Mouse (Mus musculus): ENCODE measurements around the gene Zfp583. TPM values are rescaled to one million over a fixed set of nuclear protein-coding genes. Genes with fewer than 3 reads are reported as not detected.
"Not testable (repeated sequence)": the region's sequence is repeated elsewhere in the genome, so short reads cannot be mapped to it uniquely, and the experiment has no call there.

Gene Zfp583
- total RNA-seq (2021) = under 1 TPM; 0.43 to 0.50 TPM
- long read RNA-seq, experiment 1 = 0 reads
- long read RNA-seq, experiment 2 = 0 reads

- peak; percentile 73 for DNase-seq (ENCODE audit: low spot score)
These were observed at the start of gene Zfp583 for GRCm38 (mm10) chr7:6331233-6331956. Zfp583 (minus strand) TSS chr7:6331285.

- DNase-seq (ENCODE audit: low spot score) = no peak
These were observed 47.4 kb upstream of the Zfp583 start for GRCm38 (mm10) chr7:6378441-6378840.

DNA sequence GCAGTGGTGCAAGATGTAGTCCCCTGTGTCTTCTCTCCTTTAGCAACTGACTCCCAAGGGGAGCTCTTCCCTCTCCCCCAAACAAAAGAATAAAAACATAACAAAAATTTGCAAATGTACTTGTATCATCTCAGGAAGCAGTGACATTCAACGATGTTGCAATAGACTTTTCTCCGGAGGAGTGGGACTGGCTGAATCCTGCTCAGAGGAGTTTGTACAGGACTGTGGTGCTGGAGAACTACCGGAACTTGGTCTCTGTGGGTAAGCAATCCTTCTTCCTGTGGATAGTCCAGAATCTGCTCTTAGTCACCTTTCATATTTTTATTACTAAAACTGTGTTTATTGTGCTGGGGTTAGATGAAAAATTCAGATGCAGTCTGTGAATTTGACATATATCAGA, 41.9 kb upstream of the Zfp583 start:
- DNase-seq (ENCODE audit: low spot score) = no peak

GRCm38 (mm10) chr7:6369460-6369859, 38.4 kb upstream of the Zfp583 start:
- DNase-seq (ENCODE audit: low spot score) = no peak

DNA sequence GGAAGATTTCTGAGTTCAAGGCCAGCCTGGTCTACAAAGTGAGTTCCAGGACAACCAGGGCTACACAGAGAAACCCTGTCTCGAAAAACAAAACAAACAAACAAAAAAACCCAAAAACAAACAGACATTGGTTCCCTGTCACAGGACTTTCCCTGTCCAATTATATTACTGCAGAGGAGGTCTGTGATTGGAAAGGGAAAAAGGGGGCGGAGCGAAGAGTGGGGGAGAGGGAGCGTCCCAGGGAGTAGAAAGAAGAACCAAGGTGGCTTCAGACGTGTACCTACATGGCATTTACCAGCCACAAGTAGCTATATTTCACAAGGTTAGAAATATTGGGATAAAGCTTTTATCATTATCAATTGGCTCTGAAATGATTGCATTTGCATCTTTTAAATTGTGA, 37.1 kb upstream of the Zfp583 start:
- not testable (repeated sequence) for DNase-seq (ENCODE audit: low spot score)

DNA sequence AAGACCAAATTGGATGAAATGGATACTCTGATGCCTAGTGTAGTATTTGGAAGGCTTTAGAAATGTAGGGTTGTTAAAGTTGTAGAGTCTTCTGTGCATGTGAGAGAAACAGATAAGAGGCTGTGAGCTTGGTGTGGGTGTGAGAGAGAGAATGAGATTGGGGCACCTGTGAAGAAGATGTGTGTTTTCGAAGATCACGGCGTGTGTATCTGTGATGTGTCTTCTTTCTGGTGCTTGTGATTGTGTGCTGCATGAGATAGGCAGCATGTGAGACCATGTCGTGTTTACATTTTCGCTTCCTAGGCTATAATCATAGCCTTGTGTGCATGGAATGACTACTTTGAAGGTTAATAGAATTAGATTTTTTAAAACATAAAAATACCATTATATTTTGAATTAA, 36.1 kb upstream of the Zfp583 start:
- DNase-seq (ENCODE audit: low spot score) = no peak

DNA sequence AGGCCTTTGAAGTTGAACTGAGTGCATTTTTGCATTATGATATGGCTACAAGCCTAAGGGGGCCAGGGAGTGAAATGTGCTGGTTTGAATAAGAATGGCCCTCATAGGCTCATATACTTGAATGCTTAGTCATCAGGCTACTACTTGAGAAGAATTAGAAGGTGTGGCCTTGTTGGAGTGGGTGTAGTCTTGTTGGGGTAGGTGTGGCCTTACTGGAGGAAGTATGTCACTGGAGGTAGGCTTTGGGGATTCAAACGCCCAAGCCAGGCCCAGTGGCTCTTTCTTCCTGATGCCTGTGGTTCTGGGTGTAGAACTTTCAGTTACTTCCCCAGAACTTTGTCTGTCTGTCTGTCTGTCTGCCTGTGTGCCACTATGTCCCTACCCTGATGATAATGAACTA, 33.7 kb upstream of the Zfp583 start:
- DNase-seq (ENCODE audit: low spot score) = no peak

GRCm38 (mm10) chr7:6363047-6363488, 32.0 kb upstream of the Zfp583 start, which contains the start of gene Zfp78:
Zfp78 (plus strand) TSS chr7:6363280.
- DNase-seq (ENCODE audit: low spot score) = no peak

GRCm38 (mm10) chr7:6362268-6363046, 31.4 kb upstream of the Zfp583 start:
- peak; percentile 99 for DNase-seq (ENCODE audit: low spot score)

- DNase-seq (ENCODE audit: low spot score) = no peak
These were observed 30.7 kb upstream of the Zfp583 start for GRCm38 (mm10) chr7:6361756-6362155.

GRCm38 (mm10) chr7:6360477-6361060, 29.5 kb upstream of the Zfp583 start:
- no peak for DNase-seq (ENCODE audit: low spot score)

GRCm38 (mm10) chr7:6358937-6359590, 28.0 kb upstream of the Zfp583 start:
- peak; percentile 39 for DNase-seq (ENCODE audit: low spot score)

GRCm38 (mm10) chr7:6358121-6358520, 27.0 kb upstream of the Zfp583 start:
- DNase-seq (ENCODE audit: low spot score) = no peak

DNA sequence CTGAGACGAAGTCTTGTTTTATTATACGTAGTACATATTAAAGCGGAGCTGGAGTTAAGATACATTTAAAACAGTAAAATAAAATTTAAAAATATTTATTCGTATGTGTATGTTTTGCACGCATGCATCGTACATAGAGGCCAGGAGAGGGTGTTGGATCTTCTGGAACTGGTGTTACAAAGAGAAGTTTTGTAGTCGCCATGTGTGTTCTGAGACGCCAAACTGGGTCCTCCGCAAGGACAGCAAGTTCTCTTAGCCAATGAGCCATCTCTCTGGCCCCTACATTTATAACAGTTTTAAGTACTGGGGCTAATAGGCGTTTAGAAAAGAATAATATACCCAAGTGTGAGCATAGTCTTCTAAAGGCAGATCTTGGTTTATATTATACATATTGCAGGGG, 13.0 kb upstream of the Zfp583 start:
- DNase-seq (ENCODE audit: low spot score) = no peak

GRCm38 (mm10) chr7:6343501-6344071, 12.5 kb upstream of the Zfp583 start, which contains the start of gene Gm3854:
Gm3854 (plus strand) TSS chr7:6343759.
- DNase-seq (ENCODE audit: low spot score) = peak; percentile 45

DNA sequence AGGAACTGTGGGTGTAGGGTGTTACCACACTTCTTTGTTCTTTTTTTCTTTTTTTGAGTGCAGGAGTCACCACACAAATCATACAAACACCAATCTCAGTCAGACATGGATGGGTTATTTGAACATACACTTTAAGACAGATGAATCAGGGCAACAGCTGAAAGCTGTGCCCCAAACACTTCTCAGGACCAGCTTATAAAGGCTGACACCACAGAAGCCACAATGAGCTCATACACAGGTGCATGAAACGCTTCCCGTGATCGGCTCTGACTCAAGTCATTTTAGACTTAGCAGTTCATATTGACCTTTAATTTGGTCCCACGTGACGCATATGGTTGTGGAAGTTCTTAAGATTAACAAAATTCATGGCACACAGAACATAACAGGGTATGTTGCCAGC, 8.8 kb upstream of the Zfp583 start:
- no peak for DNase-seq (ENCODE audit: low spot score)

DNA sequence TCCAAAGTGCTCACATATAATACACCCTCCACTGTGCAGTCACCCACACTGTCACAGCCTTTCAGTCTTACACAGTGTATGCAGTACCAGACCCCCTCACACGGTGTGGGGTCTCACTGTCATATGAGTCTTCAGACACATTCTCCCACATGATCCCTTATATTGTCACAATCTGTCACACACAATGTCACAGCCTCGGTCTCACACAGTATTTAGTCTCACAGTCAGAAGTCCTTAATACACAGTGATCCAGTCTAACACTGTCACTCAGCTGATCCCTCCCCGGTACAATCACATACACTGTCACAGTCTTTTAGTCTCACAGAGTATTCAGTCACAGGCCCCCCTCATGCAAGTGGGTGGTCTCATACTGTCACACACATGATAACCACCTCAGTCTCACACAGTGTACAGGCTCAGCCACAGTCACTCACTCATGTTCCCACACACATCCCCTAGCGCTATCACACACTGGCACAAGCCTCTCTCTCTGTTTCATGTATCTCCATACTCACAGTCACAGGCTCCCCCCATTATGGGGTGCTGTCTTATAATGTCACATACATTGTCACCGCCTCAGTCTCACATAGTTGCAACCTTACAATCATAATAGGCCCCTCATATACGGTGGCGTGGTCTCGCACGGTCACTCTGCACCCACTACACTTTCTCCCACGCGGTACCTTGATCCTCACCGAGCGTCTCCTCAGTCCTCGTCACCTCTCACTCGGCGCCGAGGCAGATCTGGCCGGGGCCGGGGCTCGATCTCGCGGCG, 440 bp downstream of the Zfp583 start:
- no peak for DNase-seq (ENCODE audit: low spot score)

- DNase-seq (ENCODE audit: low spot score) = not testable (repeated sequence)
These were observed 30.3 kb downstream of the Zfp583 start for GRCm38 (mm10) chr7:6300796-6301195.

DNA sequence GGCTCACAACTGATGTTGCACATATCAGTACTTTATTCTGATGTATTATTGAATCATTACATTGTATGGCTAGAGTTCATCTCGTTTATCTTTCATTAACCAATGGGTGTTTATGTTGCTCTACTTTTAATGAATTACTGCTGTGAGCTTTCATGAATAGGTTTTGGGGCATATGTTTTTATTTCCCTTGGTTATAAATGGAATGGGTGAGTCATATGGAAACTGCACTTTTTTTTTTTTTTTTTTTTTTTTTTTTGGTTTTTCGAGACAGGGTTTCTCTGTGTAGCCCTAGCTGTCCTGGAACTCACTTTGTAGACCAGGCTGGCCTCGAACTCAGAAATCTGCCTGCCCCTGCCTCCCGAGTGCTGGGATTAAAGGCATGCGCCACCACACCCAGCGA, 40.0 kb downstream of the Zfp583 start:
- not testable (repeated sequence) for DNase-seq (ENCODE audit: low spot score)

DNA sequence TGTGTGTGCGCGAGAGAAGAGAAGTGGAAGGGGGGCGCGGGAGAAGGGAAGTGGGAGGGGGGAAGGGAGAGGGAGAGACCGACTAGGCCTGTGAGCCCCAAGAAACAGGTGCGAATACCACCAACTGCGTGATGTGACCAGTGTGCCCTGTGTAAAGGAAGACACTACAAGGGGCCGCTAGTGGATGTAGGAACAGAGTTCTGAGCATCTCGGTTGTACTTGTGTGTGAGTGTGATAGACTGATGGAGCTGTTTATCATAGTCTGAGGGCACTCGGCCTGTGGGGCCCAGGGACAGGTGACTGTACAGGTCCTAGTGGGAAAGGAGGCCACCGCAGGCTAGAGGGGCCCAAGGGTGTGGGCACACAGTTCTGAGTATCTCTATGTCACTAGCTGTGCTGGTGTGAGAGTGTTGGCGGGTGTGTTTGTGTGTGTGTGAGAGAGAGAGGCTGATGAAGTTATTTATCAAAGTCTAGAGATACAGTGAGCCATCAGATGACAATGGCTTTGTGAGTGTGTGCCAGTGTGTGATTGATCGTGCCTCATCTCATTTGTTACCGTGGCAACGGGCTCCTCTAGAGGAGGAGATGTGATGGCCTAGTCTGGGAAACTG, 44.1 kb downstream of the Zfp583 start:
- no peak for DNase-seq (ENCODE audit: low spot score)

All from gastrocnemius, adult 18-20 months (tissue).